Mouse (Mus musculus) liver, embryonic 11.5 days (tissue): ENCODE data around the gene 1700125H20Rik. TPM values are rescaled to one million over a fixed set of nuclear protein-coding genes. Genes with fewer than 3 reads are reported as not detected.

Source experiments
- ATAC-seq: fragments of 200-750 bp; cut with Nextera tagmentation; replicated peaks from 2 replicates; pipeline ENCODE4 v1.8.0; 2017; ENCODE audit warnings: moderate number of reproducible peaks, mild to moderate bottlenecking, moderate TSS enrichment, moderate library complexity; ENCODE audit not compliant: low FRiP score
- DNase-seq: peaks from one replicate; pipeline ENCODE4 v3.0.0-alpha.2; 2017; ENCODE audit warnings: low spot score
- H3K27ac ChIP-seq: fragments of 300-500 bp; sonication (generic); 2 replicates; pipeline ENCODE4 v1.5.1; 2014; ENCODE audit warnings: mild to moderate bottlenecking, low read depth, low read length, control low read depth
- H3K27me3 ChIP-seq: fragments of 300-500 bp; sonication (generic); replicated peaks from 2 replicates; pipeline ENCODE4 v1.6.1; 2014; ENCODE audit warnings: low read length, mixed read lengths; ENCODE audit not compliant: control insufficient read depth, insufficient read depth
- H3K36me3 ChIP-seq: fragments of 300-500 bp; sonication (generic); 2 replicates; pipeline ENCODE4 v1.6.1; 2014; ENCODE audit warnings: mild to moderate bottlenecking, low read length, moderate library complexity, mixed read lengths; ENCODE audit not compliant: control insufficient read depth, insufficient read depth
- H3K4me1 ChIP-seq: fragments of 300-500 bp; sonication (generic); replicated peaks from 2 replicates; pipeline ENCODE4 v1.6.1; 2014; ENCODE audit warnings: low read length, mixed read lengths; ENCODE audit not compliant: control insufficient read depth, insufficient read depth
- H3K4me2 ChIP-seq: fragments of 300-500 bp; sonication (generic); 2 replicates; pipeline ENCODE4 v1.6.1; 2014; ENCODE audit warnings: mild to moderate bottlenecking, control low read depth, moderate library complexity
- H3K4me3 ChIP-seq: fragments of 300-500 bp; sonication (generic); 2 replicates; pipeline ENCODE4 v1.5.1; 2014; ENCODE audit warnings: low read depth, low read length, control low read depth
- H3K9ac ChIP-seq: fragments of 300-500 bp; sonication (generic); 2 replicates; pipeline ENCODE4 v1.6.1; 2014; ENCODE audit warnings: low read depth, low read length, control low read depth
- H3K9me3 ChIP-seq: fragments of 300-500 bp; sonication (generic); 2 replicates; pipeline ENCODE4 v1.6.1; 2016; ENCODE audit warnings: low read length, inconsistent platforms, mixed read lengths; ENCODE audit not compliant: control insufficient read depth
- WGBS: fragments of 180-500 bp; shearing (Covaris S2); extraction: QIAGEN DNeasy Blood & Tissue Kit; methylation state at CpG from one replicate; pipeline ENCODE4 v1.1.7; 2014; 5-methylcytosine and 5-hydroxymethylcytosine counted together
- polyA plus RNA-seq: library from polyadenylated mRNA; unstranded; fragments of >200 nt; fragmentation: Nextera tagmentation; extraction: Ambion mirVana; gene quantifications from 2 replicates; pipeline ENCODE4 v1.2.1, GENCODE M21; 2014

1700125H20Rik gene
- 0.26 TPM in 1 of 2 replicates, not detected in the other for polyA plus RNA-seq

DNA sequence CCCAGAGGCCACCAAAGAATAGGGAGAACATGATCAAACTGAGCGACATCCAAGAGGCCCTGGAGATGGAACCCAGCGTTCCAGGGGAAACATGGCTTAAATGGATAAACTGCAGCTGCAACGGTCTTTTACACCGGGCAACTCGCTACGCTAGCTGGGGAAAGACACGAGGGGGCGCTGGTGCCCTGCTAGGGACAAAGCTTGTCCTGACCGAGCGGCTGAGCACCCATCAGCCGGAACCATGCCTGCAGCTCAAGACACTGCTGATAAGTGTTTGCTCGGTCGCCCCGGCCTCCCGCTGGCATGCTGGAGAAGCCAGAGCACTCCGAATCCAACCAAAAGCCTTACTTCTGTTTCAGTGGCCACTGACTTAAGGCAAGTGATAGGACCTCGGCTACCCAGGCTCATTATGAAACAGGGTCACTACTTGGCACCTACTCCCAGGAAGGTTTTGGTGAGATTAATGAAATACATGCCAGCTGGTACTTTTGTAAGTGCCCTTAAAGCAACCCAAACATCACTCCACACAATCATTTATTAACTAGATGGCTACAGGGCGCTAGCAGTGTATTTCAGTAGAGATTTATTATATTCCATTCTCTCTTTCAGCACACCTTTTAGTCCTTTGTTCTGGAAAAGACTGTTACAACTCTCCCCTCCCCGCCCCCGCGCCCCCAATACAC is at the start of gene 1700125H20Rik:
Gene 1700125H20Rik, plus strand, starts transcription at position 347 of the 683 bp plus-strand sequence.
- Histone ChIP-seq H3K27ac (no peak within 1 kb of the TSS), H3K4me3 (no peak within 1 kb of the TSS), H3K36me3 (no peaks in the 10 kb centered on the region), H3K9ac (peak within 1 kb of the TSS; percentile 26), H3K4me2 (peak within 1 kb of the TSS; percentile 60), H3K4me1 (peaks cover 7% of the 10 kb centered on the region), H3K9me3 (no peaks in the 10 kb centered on the region), H3K27me3 (no peaks in the 10 kb centered on the region; the same call in 1 of the 2 replicates)
- DNase-seq (peak; percentile 87), ATAC-seq (peak; percentile 96)
- 12% methylated on average over 21 of the region's 21 CpGs for WGBS

DNA sequence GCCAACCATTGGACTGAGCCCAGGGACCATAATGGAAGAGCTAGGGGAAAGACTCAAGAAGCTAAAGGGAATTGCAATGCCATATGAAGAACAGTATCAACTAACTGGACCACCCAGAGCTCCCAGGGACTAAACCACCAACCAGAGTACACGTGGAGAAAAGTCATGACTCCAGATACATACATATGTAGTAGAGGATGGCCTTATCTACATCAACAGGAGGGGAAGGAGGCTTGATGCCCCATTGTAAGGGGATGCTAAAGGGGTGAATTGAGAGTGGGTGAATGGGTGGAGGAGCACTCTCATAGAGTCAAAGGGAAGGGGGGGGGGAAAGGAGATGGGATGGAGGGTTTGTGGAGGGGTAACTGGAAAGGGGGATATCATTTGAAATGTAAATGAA is 48.1 kb upstream of the 1700125H20Rik start:
- no peak overlapping the region for H3K27ac ChIP-seq
- peak; percentile 53; the same call in 1 of the 2 replicates for ATAC-seq

DNA sequence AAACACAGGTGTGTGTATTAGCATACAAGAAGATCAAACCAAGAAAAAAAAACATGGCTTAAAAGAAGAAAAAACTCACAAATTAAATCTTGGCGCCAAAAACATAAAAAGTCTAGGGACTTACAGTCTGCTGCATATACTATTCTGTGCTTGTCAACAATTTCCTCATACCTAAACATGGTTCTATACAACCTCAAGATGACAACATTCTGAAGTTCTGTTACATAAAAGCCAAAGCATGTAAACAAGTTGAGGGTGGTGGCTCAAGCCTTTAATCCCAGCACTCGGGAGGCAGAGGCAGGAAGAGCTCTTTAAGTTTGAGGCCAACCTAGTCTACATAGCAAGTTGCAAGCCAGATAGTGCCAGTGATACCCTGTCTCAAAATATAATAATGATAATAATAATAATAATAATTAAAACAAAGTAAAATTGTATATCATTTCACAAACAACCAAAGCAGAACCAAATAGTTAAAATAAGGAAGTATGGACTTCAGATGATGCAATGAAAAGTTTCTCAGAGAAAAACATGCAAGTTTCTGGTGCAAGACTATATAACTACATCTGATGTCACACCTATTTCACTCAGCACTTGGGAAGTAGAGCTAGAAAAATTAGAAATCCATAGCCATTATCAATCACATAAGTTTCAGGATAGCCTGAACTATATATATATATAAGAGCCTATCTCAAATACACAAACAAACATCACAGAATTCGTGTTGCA is 46.8 kb upstream of the 1700125H20Rik start:
- H3K4me2 ChIP-seq = no peak overlapping the region
- ATAC-seq = no peak
- H3K4me3 ChIP-seq = no peak overlapping the region
- peaks cover 9% of the 10 kb centered on the region for H3K4me1 ChIP-seq
- no peak overlapping the region for H3K9ac ChIP-seq
- no peaks in the 10 kb centered on the region for H3K9me3 ChIP-seq
- H3K27ac ChIP-seq = no peak overlapping the region
- H3K27me3 ChIP-seq = no peaks in the 10 kb centered on the region
- H3K36me3 ChIP-seq = no peaks in the 10 kb centered on the region; the same call in 1 of the 2 replicates
- DNase-seq = no peak
- 82% methylated on average over 3 of the region's 3 CpGs for WGBS

More for the DNA sequence above, 48.1 kb upstream of the 1700125H20Rik start:
- 72% methylated on average over 1 of the region's 1 CpGs for WGBS
- Histone ChIP-seq H3K4me3 (no peak overlapping the region), H3K36me3 (no peaks in the 10 kb centered on the region; the same call in 1 of the 2 replicates), H3K4me2 (no peak overlapping the region), H3K27me3 (no peaks in the 10 kb centered on the region), H3K4me1 (peaks cover 16% of the 10 kb centered on the region), H3K9me3 (no peaks in the 10 kb centered on the region), H3K9ac (no peak overlapping the region)
- no peak for DNase-seq

DNA sequence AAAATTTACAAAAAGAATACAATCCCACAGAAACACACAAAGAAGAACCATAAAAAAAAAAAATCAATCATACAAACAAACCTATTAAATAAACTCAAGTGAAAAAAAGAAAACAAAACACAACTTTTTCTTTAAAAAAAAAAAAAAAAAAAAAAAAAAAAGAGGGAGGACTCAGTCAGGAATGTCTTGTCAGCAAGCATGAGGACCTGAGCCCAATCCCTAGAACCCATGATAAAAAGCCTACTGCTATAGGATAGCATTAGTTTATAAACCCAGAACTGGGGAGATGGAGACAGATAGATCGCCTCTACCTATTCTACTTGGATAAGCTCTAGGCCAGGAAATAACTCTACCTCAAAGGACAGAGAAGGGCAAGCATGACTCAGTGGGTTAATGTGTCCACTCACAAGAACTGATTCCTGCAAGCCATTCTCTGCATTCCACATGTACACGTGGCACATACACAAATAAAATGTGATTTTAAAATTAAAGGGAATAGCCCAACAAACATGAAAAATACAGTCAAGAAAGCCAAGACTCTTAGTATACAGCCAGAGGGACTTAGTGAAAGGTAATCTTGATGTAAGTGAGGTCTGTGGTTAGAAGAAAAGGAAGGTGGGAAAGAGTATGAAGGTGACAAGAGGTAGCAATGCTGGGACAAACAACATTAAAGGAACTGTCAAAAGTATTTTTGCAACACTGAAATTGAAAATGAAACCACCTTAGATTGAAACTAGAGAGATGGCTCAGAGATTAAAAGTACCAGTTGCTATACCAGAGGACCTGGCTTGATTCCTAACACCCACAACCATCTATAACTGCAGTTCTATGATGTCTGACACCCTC is 43.7 kb upstream of the 1700125H20Rik start:
- Histone ChIP-seq H3K4me3 (no peak overlapping the region), H3K27me3 (no peaks in the 10 kb centered on the region), H3K9ac (no peak overlapping the region), H3K9me3 (no peaks in the 10 kb centered on the region), H3K4me2 (no peak overlapping the region), H3K36me3 (no peaks in the 10 kb centered on the region), H3K4me1 (peaks cover 16% of the 10 kb centered on the region), H3K27ac (no peak overlapping the region)
- ATAC-seq (no peak), DNase-seq (no peak)
- 76% methylated on average over 2 of the region's 2 CpGs for WGBS

DNA sequence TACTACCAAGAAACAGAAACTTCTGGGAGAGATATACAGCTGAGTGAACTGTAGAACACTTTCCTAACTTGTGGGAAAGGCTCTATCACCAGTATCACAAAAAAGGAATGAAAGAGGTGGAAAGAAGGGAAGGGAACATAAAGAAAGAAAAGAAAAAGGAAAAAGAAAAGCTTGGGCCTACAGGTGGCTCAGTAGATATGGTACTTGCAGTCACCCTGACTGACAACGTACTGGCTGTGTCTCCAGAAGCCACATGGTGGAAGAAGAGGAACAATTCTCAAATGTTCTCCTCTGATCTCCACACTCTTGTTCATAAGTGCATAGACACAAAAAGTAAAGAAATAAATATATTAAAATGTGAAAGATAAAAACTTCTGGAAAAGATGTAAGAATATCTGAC is 41.3 kb upstream of the 1700125H20Rik start:
- H3K4me2 ChIP-seq = 0 out of 2 replicates have a peak overlapping the region, but pooled peaks have one; percentile 1
- no peak for DNase-seq
- no peak overlapping the region for H3K4me3 ChIP-seq
- no peak overlapping the region for H3K9ac ChIP-seq
- H3K27me3 ChIP-seq = no peaks in the 10 kb centered on the region
- no peaks in the 10 kb centered on the region for H3K9me3 ChIP-seq
- no peaks in the 10 kb centered on the region for H3K36me3 ChIP-seq
- no peak overlapping the region for H3K27ac ChIP-seq
- ATAC-seq = no peak; the same call in 1 of the 2 replicates
- peaks cover 22% of the 10 kb centered on the region for H3K4me1 ChIP-seq
- 47% methylated on average over 1 of the region's 1 CpGs for WGBS

DNA sequence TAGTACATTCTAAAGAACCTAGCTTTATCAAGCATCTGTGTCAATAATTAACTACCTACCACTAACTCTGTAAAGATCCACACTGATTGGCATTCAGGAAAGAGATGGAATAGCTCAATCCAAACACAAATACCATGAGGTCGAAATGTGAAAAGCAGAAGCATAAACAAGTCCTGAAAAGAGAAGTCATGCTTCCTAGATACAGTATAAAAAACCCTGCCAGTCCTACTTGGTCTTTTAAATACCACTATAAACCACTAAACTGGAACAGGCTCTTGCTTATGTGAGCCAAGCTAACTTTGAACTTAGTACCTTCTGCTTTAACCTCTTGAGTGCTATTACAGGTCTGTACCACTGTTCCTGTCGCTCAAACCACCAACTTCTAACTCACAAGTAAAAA is 38.7 kb upstream of the 1700125H20Rik start:
- ATAC-seq (no peak), DNase-seq (no peak)
- Histone ChIP-seq H3K27me3 (no peaks in the 10 kb centered on the region), H3K9ac (no peak overlapping the region), H3K4me1 (peaks cover 17% of the 10 kb centered on the region; the same call in 1 of the 2 replicates), H3K36me3 (no peaks in the 10 kb centered on the region), H3K4me2 (no peak overlapping the region), H3K4me3 (no peak overlapping the region), H3K9me3 (no peaks in the 10 kb centered on the region), H3K27ac (no peak overlapping the region)
- 63% methylated on average over 2 of the region's 2 CpGs for WGBS

DNA sequence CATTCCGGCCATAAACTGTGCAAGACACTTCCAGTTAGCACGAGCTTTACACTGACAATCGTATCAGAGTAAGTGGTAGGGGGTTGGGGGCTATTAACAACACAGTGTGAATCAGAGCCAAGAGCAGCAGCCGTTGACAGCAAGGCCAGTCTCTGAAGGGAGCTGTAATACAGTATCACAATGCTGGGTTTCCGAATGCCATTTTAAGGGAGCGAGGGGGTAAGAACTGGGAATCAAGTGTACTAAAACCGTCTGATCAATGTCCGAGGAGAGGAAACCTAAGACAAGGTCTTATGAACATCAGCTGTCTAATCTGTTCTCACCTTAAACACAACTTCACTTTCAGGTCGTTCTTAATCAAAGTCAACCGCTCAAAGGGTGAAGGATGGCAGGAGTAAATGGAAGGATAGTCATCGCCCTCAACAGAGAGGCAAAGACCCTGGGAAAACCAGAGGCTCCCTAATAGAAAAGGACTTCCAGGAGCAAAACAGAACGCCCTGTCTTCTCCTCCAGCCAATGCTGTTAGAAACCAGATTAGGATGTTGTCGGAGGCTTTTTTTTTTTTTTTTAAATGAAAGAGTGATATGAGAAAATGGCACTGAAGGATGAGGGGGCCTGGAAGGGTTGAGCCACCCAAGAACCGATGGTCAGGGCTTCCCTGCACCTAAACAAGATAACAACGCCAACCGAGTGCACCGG is 31.3 kb upstream of the 1700125H20Rik start:
- Histone ChIP-seq H3K9me3 (no peaks in the 10 kb centered on the region), H3K4me3 (peak overlapping the region; percentile 96), H3K27ac (peak overlapping the region; percentile 83), H3K36me3 (no peaks in the 10 kb centered on the region), H3K9ac (peak overlapping the region; percentile 90), H3K27me3 (no peaks in the 10 kb centered on the region), H3K4me2 (peak overlapping the region; percentile 76), H3K4me1 (peaks cover 3% of the 10 kb centered on the region)
- DNase-seq (peak; percentile 35), ATAC-seq (no peak)
- 3% methylated on average over 17 of the region's 17 CpGs for WGBS
